Mouse (Mus musculus) brain, embryonic 18.5 days (tissue): ENCODE data around the gene Hsd17b14.

ENCODE experiments used
- DNase-seq: peaks from one replicate; pipeline ENCODE4 v3.0.0-alpha.2; 2012; ENCODE audit warnings: low read depth, low spot score

Hsd17b14 gene

DNA sequence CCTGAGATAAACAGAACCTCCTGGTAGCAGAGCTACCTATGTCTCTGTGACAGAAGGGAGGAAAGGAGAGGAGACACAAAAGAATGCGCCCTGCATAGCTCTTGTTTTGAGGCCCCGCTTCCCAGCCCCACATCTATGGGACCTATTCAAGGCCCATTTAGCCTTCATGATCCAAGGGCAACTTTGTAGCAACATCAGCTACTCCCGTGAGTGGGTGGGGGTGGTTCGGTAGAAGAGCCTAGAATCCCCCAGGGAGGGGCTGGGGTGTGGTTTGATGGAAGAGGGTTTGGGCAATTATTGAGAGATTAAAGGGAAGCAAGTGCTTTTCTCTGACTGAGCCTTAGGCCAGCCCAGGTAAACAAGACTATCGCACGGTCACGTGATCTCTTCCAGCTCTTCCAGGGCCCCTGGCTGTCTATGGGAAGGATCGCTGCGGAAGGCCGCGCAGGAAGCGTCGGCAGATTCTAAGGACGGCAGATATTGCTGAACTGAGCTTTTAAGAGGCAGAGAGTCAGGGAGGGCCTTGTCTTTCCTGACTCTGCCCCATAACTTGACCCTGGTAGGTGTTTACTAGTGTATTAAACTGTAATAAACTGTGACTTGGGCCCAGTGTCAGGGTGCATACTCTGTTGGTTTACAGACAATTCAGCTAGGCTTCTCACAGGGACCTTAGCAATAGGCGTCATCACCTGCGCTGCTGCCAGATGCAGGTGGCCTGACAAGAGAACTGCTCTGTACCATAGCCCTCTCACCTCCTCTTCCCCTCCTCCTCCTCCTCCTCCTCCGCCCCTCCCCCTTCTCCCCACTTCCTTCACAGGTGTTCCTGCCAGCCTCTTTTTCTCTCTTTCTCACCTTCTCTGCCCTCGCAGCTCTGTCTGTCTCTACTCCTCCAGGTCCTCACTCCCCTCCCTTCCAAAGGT, 44.5 kb downstream of the Hsd17b14 start:
- DNase-seq = no peak

DNA sequence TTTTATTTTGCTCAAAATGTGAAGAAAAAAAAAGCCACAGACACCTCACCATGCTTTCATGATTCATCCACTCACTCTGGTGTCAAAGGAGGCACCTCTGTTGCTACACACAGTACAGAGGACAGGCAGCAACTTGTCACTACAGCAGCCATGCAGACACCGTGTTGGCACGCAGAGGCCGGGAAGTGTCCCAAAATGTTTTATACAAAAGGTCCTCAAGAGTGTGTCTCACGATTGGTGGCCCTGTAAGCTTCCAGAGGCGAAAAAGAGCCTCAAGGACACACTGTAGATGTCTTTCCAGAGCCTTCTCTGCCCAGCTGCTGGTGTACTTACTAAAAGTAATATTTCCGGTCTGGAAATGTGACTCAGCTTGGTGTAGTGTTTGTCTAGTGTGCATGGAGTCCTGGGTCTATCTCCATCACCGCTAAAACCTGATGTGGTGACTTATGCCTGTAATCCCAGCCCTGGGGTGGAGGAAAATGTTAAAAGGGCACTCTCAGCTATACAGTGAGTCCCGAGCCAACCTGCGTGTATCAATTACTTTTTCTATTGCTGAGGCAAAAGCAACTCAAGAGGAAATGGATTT, 51.1 kb downstream of the Hsd17b14 start:
- no peak for DNase-seq

DNA sequence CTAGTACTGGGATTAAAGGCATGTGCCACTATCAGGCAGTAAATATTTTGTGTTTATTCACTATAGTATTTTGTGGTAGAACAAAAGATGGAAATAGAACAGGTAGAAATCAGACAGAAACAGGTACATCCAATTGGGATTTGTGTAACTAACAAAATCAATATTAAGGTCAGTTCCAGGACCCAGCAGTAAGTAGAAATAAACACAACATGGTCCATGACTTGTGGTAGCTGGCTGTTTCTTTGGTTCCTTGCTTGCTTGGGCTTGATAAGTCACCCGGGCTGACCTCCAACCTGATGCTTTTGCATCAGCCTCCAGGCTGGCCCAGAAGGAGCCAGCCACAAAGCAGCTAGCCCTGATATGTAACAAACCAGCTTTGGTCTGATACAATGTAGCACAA, 54.8 kb downstream of the Hsd17b14 start:
- no peak for DNase-seq

DNA sequence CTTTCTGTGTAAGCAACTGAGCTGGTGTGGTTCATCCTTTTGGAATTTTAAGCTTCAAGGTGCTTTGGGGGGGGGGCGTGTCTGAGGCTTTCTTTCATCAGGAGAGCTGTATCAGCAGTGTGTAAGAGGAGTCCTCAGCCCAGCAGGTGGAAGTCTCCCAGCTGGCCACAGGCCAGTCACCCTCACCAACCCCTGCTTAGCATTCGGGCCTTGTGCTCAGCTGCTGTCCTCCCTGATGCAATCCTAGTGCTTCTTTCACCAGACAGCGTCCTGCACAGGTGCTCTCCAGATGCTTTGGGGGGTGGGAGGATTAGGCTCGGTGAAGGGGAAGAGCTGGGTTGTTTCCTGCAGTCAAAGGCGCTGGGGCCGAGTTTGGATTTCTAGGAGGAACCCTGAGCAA, 61.6 kb downstream of the Hsd17b14 start:
- DNase-seq = no peak

DNA sequence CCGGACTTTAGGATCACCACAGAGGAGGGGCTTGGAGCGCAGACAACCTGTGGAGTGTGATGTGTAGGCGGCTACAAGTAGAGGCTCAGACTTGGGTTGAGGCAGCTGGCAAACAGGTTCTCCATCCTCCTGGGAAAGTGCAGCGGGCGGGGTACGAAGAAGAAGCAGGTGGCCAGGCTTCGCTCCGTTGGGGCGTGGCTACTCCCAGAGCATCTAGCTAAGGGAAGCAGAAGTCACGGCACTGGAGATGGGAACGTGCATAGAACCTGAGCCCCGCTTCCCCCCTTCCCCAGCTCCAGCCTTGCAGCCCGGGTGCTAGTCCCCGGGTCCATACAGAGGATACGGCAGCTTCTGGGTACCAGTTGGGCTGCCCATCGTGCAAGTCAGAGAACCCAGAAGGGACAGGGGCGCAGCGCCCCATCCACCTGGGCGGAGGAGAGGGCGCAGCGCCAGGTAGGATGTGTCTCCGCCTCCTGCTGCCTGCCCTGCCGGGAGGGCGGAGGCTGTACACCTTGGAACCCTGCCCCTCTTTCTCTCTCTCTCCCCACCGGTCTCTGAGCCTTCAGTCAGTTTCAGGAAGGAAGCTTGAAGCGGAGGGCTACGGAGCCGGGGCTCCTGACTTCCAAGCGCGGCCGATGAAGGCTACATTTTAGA, 62.5 kb downstream of the Hsd17b14 start, which contains the start of gene Fut1:
Gene Fut1, plus strand, starts transcription at position 248 of the 654 bp plus-strand sequence.
- no peak for DNase-seq
